Mouse (Mus musculus) liver, adult 2 months (tissue): ENCODE measurements at regions not wholly inside any gene's neighbourhood (a gene's known extent, or its start where the extent isn't known, plus 50 kb on each side); places are given as distances from the start of the nearest gene placed in this dataset.

ENCODE experiments used
- DNase-seq: peaks from one replicate; pipeline ENCODE4 v3.0.0-alpha.2; 2011; ENCODE audit warnings: low read depth, low spot score; ENCODE audit errors: extremely low read depth
- H3K27ac ChIP-seq: fragments of 200-500 bp; replicated peaks from 2 replicates; pipeline ENCODE4 v1.5.1; 2012; ENCODE audit warnings: low read depth, mild to moderate bottlenecking, control low read depth, inconsistent platforms, low read length; ENCODE audit not compliant: insufficient read depth
- H3K27me3 ChIP-seq: fragments of 200-500 bp; 2 replicates; pipeline ENCODE4 v1.6.1; 2012; ENCODE audit warnings: mild to moderate bottlenecking, moderate library complexity, low read length, inconsistent platforms; ENCODE audit not compliant: control insufficient read depth, insufficient read depth
- H3K36me3 ChIP-seq: fragments of 200-500 bp; 2 replicates; pipeline ENCODE4 v1.6.1; 2012; ENCODE audit warnings: low read length, inconsistent platforms; ENCODE audit not compliant: control insufficient read depth, insufficient read depth
- H3K4me1 ChIP-seq: fragments of 200-500 bp; 2 replicates; pipeline ENCODE4 v1.6.1; 2011; ENCODE audit warnings: low read length; ENCODE audit not compliant: control insufficient read depth, insufficient read depth
- H3K4me3 ChIP-seq: fragments of 200-500 bp; 2 replicates; pipeline ENCODE4 v1.5.1; 2011; ENCODE audit warnings: low read depth, mild to moderate bottlenecking, control low read depth, low read length, moderate library complexity; ENCODE audit not compliant: insufficient read depth
- H3K79me2 ChIP-seq: fragments of 200-500 bp; 2 replicates; pipeline ENCODE4 v1.6.1; 2012; ENCODE audit warnings: inconsistent platforms, mild to moderate bottlenecking, low read length, moderate library complexity; ENCODE audit not compliant: control insufficient read depth, insufficient read depth
- H3K9ac ChIP-seq: fragments of 200-500 bp; 2 replicates; pipeline ENCODE4 v1.6.1; 2012; ENCODE audit warnings: low read depth, mild to moderate bottlenecking, control low read depth, inconsistent platforms, low read length
- CTCF ChIP-seq: fragments of 200-500 bp; IDR thresholded peaks from 2 replicates; pipeline ENCODE4 v1.5.1; 2011; ENCODE audit warnings: low read depth, low read length, control low read depth
- POLR2A ChIP-seq: fragments of 200-500 bp; IDR thresholded peaks from 2 replicates; pipeline ENCODE4 v1.6.1; 2011; ENCODE audit warnings: low read length, control low read depth; ENCODE audit not compliant: insufficient read depth; ENCODE audit errors: extremely low read depth
- WGBS: fragments of 180-500 bp; shearing (Covaris S2); methylation state at CpG from one replicate; pipeline ENCODE4 v1.1.7; 2018; 5-methylcytosine and 5-hydroxymethylcytosine counted together

GRCm38 (mm10) chr8:42003170-42003569, 586.3 kb upstream of the Frg1 start:
- Histone ChIP-seq H3K27me3 (no peaks in the 10 kb centered on the region), H3K4me1 (no peaks in the 10 kb centered on the region), H3K4me3 (no peak overlapping the region), H3K79me2 (no peaks in the 10 kb centered on the region), H3K9ac (no peak overlapping the region), H3K36me3 (no peaks in the 10 kb centered on the region), H3K27ac (no peak overlapping the region)
- DNase-seq: no peak
- TF ChIP-seq CTCF: no peak
- TF ChIP-seq POLR2A: no peak

- no peak for TF ChIP-seq CTCF
- TF ChIP-seq POLR2A: no peak
- no peaks in the 10 kb centered on the region for H3K36me3 ChIP-seq
- no peak for DNase-seq
- no peak overlapping the region for H3K4me3 ChIP-seq
- WGBS: 79% methylated on average over 8 of the region's 8 CpGs
- no peaks in the 10 kb centered on the region for H3K4me1 ChIP-seq
- no peaks in the 10 kb centered on the region for H3K79me2 ChIP-seq
- no peak overlapping the region for H3K27ac ChIP-seq
- H3K9ac ChIP-seq: no peak overlapping the region
- no peaks in the 10 kb centered on the region for H3K27me3 ChIP-seq
Measured at GRCm38 (mm10) chr8:41989040-41989501, 572.2 kb upstream of the Frg1 start.

GRCm38 (mm10) chr8:41988216-41988615, 571.3 kb upstream of the Frg1 start:
- Histone ChIP-seq H3K27ac (no peak overlapping the region), H3K79me2 (no peaks in the 10 kb centered on the region), H3K4me1 (no peaks in the 10 kb centered on the region), H3K4me3 (no peak overlapping the region), H3K36me3 (no peaks in the 10 kb centered on the region), H3K9ac (no peak overlapping the region), H3K27me3 (no peaks in the 10 kb centered on the region)
- TF ChIP-seq POLR2A: no peak
- no peak for TF ChIP-seq CTCF
- whole genome bisulfite sequencing: 72% methylated on average over 5 of the region's 5 CpGs
- no peak for DNase-seq

GRCm38 (mm10) chr8:41987417-41987816, 570.5 kb upstream of the Frg1 start:
- Histone ChIP-seq H3K4me3 (no peak overlapping the region), H3K27me3 (no peaks in the 10 kb centered on the region), H3K36me3 (no peaks in the 10 kb centered on the region), H3K4me1 (no peaks in the 10 kb centered on the region), H3K79me2 (no peaks in the 10 kb centered on the region), H3K27ac (no peak overlapping the region), H3K9ac (no peak overlapping the region)
- TF ChIP-seq CTCF (no peak), POLR2A (no peak)
- DNase-seq: no peak

GRCm38 (mm10) chr8:41972416-41972815, 555.5 kb upstream of the Frg1 start:
- H3K27ac ChIP-seq: no peak overlapping the region
- WGBS: 75% methylated on average over 2 of the region's 2 CpGs
- no peak overlapping the region for H3K4me3 ChIP-seq
- no peak for DNase-seq
- no peak overlapping the region for H3K9ac ChIP-seq
- no peaks in the 10 kb centered on the region for H3K79me2 ChIP-seq
- H3K4me1 ChIP-seq: no peaks in the 10 kb centered on the region
- no peaks in the 10 kb centered on the region for H3K36me3 ChIP-seq
- TF ChIP-seq POLR2A (no peak), CTCF (no peak)
- no peaks in the 10 kb centered on the region for H3K27me3 ChIP-seq

- no peak for DNase-seq
- Histone ChIP-seq H3K9ac (no peak overlapping the region), H3K4me3 (no peak overlapping the region), H3K79me2 (no peaks in the 10 kb centered on the region), H3K27ac (no peak overlapping the region), H3K27me3 (no peaks in the 10 kb centered on the region), H3K4me1 (no peaks in the 10 kb centered on the region), H3K36me3 (no peaks in the 10 kb centered on the region)
- WGBS: 85% methylated on average over 3 of the region's 3 CpGs
- no peak for TF ChIP-seq POLR2A
- no peak for TF ChIP-seq CTCF
Measured at GRCm38 (mm10) chr8:41970536-41970935, 553.7 kb upstream of the Frg1 start.
